In the genomic region with DNA sequence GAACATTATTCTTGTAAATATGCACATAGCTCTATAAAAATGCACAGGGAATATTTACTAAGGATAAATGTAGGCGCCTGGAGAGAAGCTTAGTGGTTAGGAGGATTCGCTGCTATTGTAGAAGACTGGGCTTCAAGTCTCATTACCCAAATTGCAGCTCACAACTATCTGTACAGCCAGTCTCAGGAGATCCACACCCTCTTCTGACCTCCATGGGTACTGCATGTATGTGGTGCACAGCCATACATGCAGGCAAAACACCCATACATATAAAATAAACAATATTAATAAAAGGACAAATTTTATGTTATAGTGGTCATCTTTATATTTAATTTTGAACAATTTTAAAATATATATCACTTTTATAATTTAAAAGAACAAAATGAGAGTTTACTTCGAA, we compare ENCODE assay signal across 8 mouse cellular contexts. TPM values are rescaled to one million over a fixed set of nuclear protein-coding genes. Genes with fewer than 3 reads are reported as not detected.
DNase-seq lines count a peak whose midpoint lies in the region; ATAC-seq lines count a peak whose summit lies in the region.

No protein-coding gene starts in this region.

- WGBS in hindbrain, embryonic 11.5 days = 82% methylated on average over 3 of the region's 3 CpGs
- 91% methylated on average over 3 of the region's 3 CpGs for WGBS in hindbrain, embryonic 16.5 days

- H3K27me3 ChIP-seq in hindbrain, embryonic 11.5 days (ENCODE audit: control insufficient read depth, insufficient read depth, low read length) = no peaks in the 10 kb centered on the region
- no peaks in the 10 kb centered on the region for H3K27me3 ChIP-seq in hindbrain, embryonic 16.5 days (replicated peaks; ENCODE audit: control insufficient read depth, insufficient read depth, low read length)

- no peak overlapping the region for H3K4me3 ChIP-seq in hindbrain, embryonic 11.5 days (ENCODE audit: low read depth, low read length)
- H3K4me3 ChIP-seq in hindbrain, embryonic 16.5 days (ENCODE audit: low read length) = no peak overlapping the region

- H3K36me3 ChIP-seq in hindbrain, embryonic 11.5 days (ENCODE audit: control insufficient read depth, insufficient read depth, low read length) = no peaks in the 10 kb centered on the region
- H3K36me3 ChIP-seq in hindbrain, embryonic 16.5 days (ENCODE audit: control insufficient read depth, insufficient read depth, low read length) = peaks cover 7% of the 10 kb centered on the region

- H3K27ac ChIP-seq in hindbrain, embryonic 11.5 days (ENCODE audit: low read depth, low read length) = no peak overlapping the region
- no peak overlapping the region for H3K27ac ChIP-seq in hindbrain, embryonic 16.5 days (ENCODE audit: low read depth, low read length)

- no peak for ATAC-seq in hindbrain, embryonic 11.5 days (ENCODE audit: low FRiP score)
- ATAC-seq in hindbrain, embryonic 16.5 days = no peak
- ATAC-seq in common myeloid progenitor, adult 5-6 weeks (replicated peaks; ENCODE audit: low read depth, poor library complexity, severe bottlenecking) = peak; percentile 87

- H3K9me3 ChIP-seq in hindbrain, embryonic 11.5 days (ENCODE audit: control insufficient read depth, low read length) = no peaks in the 10 kb centered on the region
- no peaks in the 10 kb centered on the region for H3K9me3 ChIP-seq in hindbrain, embryonic 16.5 days (ENCODE audit: control insufficient read depth, low read length)

- H3K4me1 ChIP-seq in hindbrain, embryonic 11.5 days (replicated peaks; ENCODE audit: control insufficient read depth, insufficient read depth, low read length) = no peaks in the 10 kb centered on the region
- no peaks in the 10 kb centered on the region for H3K4me1 ChIP-seq in hindbrain, embryonic 16.5 days (ENCODE audit: control insufficient read depth, insufficient read depth, low read depth, low read length)

- DNase-seq in hindbrain, embryonic 11.5 days (ENCODE audit: low spot score) = peak; percentile 37
- DNase-seq in CD8-positive naive resting alpha-beta T cell, adult 2 months (ENCODE audit: low read depth in 2 of 2, low spot score in 2 of 2) = peak; percentile 4 to 49
- peak; percentile 30 to 53 for DNase-seq in natural killer cell, adult 2 months (ENCODE audit: low spot score in 2 of 2)
- no peak for DNase-seq in urinary bladder, adult 2 months (ENCODE audit: low spot score)
- DNase-seq in cerebellum, adult 9-10 months = no peak
- no peak for DNase-seq in adrenal gland, adult 8-10 months

- H3K9ac ChIP-seq in hindbrain, embryonic 11.5 days (ENCODE audit: low read depth, low read length) = no peak overlapping the region
- no peak overlapping the region for H3K9ac ChIP-seq in hindbrain, embryonic 16.5 days (ENCODE audit: low read depth, low read length)

- H3K4me2 ChIP-seq in hindbrain, embryonic 11.5 days (replicated peaks; ENCODE audit: low read depth, low read length) = no peak overlapping the region
- H3K4me2 ChIP-seq in hindbrain, embryonic 16.5 days (ENCODE audit: low read length) = no peak overlapping the region

RNA-seq across cellular contexts. Expression of a gene that starts 46.9 kb away (rescaled TPM):
- 11.4 and 17.9 TPM in 2 replicates for polyA plus RNA-seq in hindbrain, embryonic 11.5 days (2014; fragmentation: Nextera tagmentation; extraction: Ambion mirVana)
- 11.1 and 11.3 TPM in 2 replicates for polyA plus RNA-seq in hindbrain, embryonic 16.5 days (2015; fragmentation: Nextera tagmentation; extraction: Ambion mirVana)
- total RNA-seq in common myeloid progenitor, adult 5-6 weeks (2017) = 40.8 and 59.9 TPM in 2 replicates
- polyA plus RNA-seq in urinary bladder, adult 2 months (2012; rRNA removed) = 27.8 and 30.3 TPM in 2 replicates
- 10 to 100 TPM; 41.4 to 62.6 (median 51.7) TPM for total RNA-seq in adrenal gland, adult 8-10 months (2022)

RNA-seq across cellular contexts. Expression of a gene that starts 51.9 kb away (rescaled TPM):
- 18.9 and 19.6 TPM in 2 replicates for polyA plus RNA-seq in hindbrain, embryonic 11.5 days (2014; fragmentation: Nextera tagmentation; extraction: Ambion mirVana)
- 25.5 and 30.6 TPM in 2 replicates for polyA plus RNA-seq in hindbrain, embryonic 16.5 days (2015; fragmentation: Nextera tagmentation; extraction: Ambion mirVana)
- total RNA-seq in common myeloid progenitor, adult 5-6 weeks (2017) = 13.5 and 16.6 TPM in 2 replicates
- 9.4 and 9.8 TPM in 2 replicates for polyA plus RNA-seq in urinary bladder, adult 2 months (2012; rRNA removed)
- total RNA-seq in adrenal gland, adult 8-10 months (2022) = 10 to 100 TPM; 14.5 to 21.8 (median 18.3) TPM

Comparison
In these comparisons a context has a peak if more than half of its experiments do, and no peak if none do; other contexts are left out.
1. DNase-seq: peak in hindbrain, embryonic 11.5 days (single experiment), CD8-positive naive resting alpha-beta T cell, adult 2 months (2 of 2) and natural killer cell, adult 2 months (2 of 2); none in urinary bladder, adult 2 months (single experiment), cerebellum, adult 9-10 months (single experiment) and adrenal gland, adult 8-10 months (single experiment).